Comparison of ENCODE assay signal across 23 mouse cellular contexts in genomic region chr8:115070225-115070624, GRCm38 (mm10).
A peak's percentile ranks its signal among the peaks of the same experiment; 100 is the strongest.
DNase-seq lines count a peak whose midpoint lies in the region; ATAC-seq and TF ChIP-seq lines count a peak whose summit lies in the region.
"Had no signal": no experiment of that assay in that cellular context is flagged by ENCODE, and none has a peak within 500 bp of the region (broad histone marks: within the 10 kb centered on the region; RNA-seq: fewer than 3 reads in every experiment).

No protein-coding gene starts in this region.

- no peak overlapping the region for H3K9ac ChIP-seq in intestine, embryonic 15.5 days
- no peak overlapping the region for H3K9ac ChIP-seq in intestine, postnatal 0 days (ENCODE audit: low read depth, low read length)
- no peak overlapping the region for H3K9ac ChIP-seq in CH12.LX (ENCODE audit: insufficient read depth, low read depth)
- no peak overlapping the region for H3K9ac ChIP-seq in stomach, postnatal 0 days (ENCODE audit: low read length)
- H3K9ac ChIP-seq: embryonic facial prominence, embryonic 15.5 days; heart, embryonic 15.5 days; liver, postnatal 0 days; midbrain, embryonic 13.5 days had no signal

- TF ChIP-seq POLR2A in CH12.LX (IDR thresholded peaks at IDR 0.05; ENCODE audit: low read depth, low read length) = no peak

- in situ Hi-C loops in CH12.LX (cut with MboI; ENCODE audit: low pct_ligation_motif_present, low pct_unique_long_range_greater_than_20kb, low sequenced_read_pairs) = no loop called here

- TF ChIP-seq EP300 in CH12.LX (IDR thresholded peaks at IDR 0.05; ENCODE audit: low read length) = no peak
- no peak for TF ChIP-seq EP300 in stomach, postnatal 0 days (optimal IDR thresholded peaks at IDR 0.05)

- H3K4me1 ChIP-seq in intestine, embryonic 15.5 days (replicated peaks) = no peaks in the 10 kb centered on the region
- no peaks in the 10 kb centered on the region for H3K4me1 ChIP-seq in intestine, postnatal 0 days (replicated peaks; ENCODE audit: control insufficient read depth, insufficient read depth, low read length)
- peaks cover 0 to 10% of the 10 kb centered on the region in 2 experiments; a peak in 2 of 4 replicates for H3K4me1 ChIP-seq in CH12.LX (ENCODE audit: control insufficient read depth in 1 of 2, insufficient read depth in 2 of 2)
- H3K4me1 ChIP-seq in stomach, postnatal 0 days (replicated peaks; ENCODE audit: control insufficient read depth, insufficient read depth) = no peaks in the 10 kb centered on the region
- H3K4me1 ChIP-seq in midbrain, embryonic 10.5 days = peaks cover 14% of the 10 kb centered on the region
- H3K4me1 ChIP-seq: embryonic facial prominence, embryonic 15.5 days; midbrain, embryonic 13.5 days had no signal

- H3K9me3 ChIP-seq in intestine, embryonic 15.5 days = no peaks in the 10 kb centered on the region
- H3K9me3 ChIP-seq in intestine, postnatal 0 days (ENCODE audit: control insufficient read depth) = no peaks in the 10 kb centered on the region
- no peaks in the 10 kb centered on the region for H3K9me3 ChIP-seq in CH12.LX (replicated peaks; ENCODE audit: low read length)
- H3K9me3 ChIP-seq in stomach, postnatal 0 days (ENCODE audit: control insufficient read depth, low read length) = no peaks in the 10 kb centered on the region
- no peaks in the 10 kb centered on the region for H3K9me3 ChIP-seq in midbrain, embryonic 10.5 days (replicated peaks)
- H3K9me3 ChIP-seq: embryonic facial prominence, embryonic 15.5 days; heart, embryonic 15.5 days; limb, embryonic 10.5 days; midbrain, embryonic 13.5 days had no signal

- no peaks in the 10 kb centered on the region for H3K36me3 ChIP-seq in intestine, embryonic 15.5 days
- no peaks in the 10 kb centered on the region for H3K36me3 ChIP-seq in intestine, postnatal 0 days (ENCODE audit: control insufficient read depth, insufficient read depth)
- no peaks in the 10 kb centered on the region for H3K36me3 ChIP-seq in CH12.LX (replicated peaks in 1 of 2; ENCODE audit: control insufficient read depth in 1 of 2, insufficient read depth in 1 of 2, low read length in 1 of 2)
- no peaks in the 10 kb centered on the region for H3K36me3 ChIP-seq in stomach, postnatal 0 days (ENCODE audit: control insufficient read depth, insufficient read depth, low read length)
- H3K36me3 ChIP-seq in midbrain, embryonic 10.5 days = no peaks in the 10 kb centered on the region
- H3K36me3 ChIP-seq: embryonic facial prominence, embryonic 15.5 days; heart, embryonic 15.5 days; limb, embryonic 10.5 days; midbrain, embryonic 13.5 days had no signal

- H3K79me2 ChIP-seq in CH12.LX (replicated peaks; ENCODE audit: control insufficient read depth, extremely low read depth, insufficient read depth, poor library complexity, severe bottlenecking) = no peaks in the 10 kb centered on the region

- peak; percentile 9 for DNase-seq in CH12.LX (ENCODE audit: extremely low read depth)
- DNase-seq in stomach, postnatal 0 days (ENCODE audit: low spot score) = no peak
- DNase-seq in cerebellum, postnatal 4 days (ENCODE audit: low spot score in 2 of 2) = no peak
- no peak for DNase-seq in midbrain, embryonic 10.5 days (ENCODE audit: low spot score)
- DNase-seq: adrenal gland, postnatal 10 days; cerebellum, postnatal 10 days; embryo, embryonic 11 days; gastrocnemius, postnatal 10 days; heart, adult 2 months; kidney, postnatal 36 days; layer of hippocampus, adult 9-11 months; liver, postnatal 0 days; lung, postnatal 36 days; right cerebral cortex, postnatal 25 days had no signal

- H3K4me3 ChIP-seq in intestine, embryonic 15.5 days (replicated peaks) = no peak overlapping the region
- no peak overlapping the region for H3K4me3 ChIP-seq in intestine, postnatal 0 days (ENCODE audit: low read depth, low read length)
- no peak overlapping the region for H3K4me3 ChIP-seq in CH12.LX (replicated peaks in 1 of 3; ENCODE audit: low read depth in 2 of 3, low read length in 2 of 3, poor library complexity in 1 of 3)
- H3K4me3 ChIP-seq in stomach, postnatal 0 days (ENCODE audit: low read depth, low read length) = no peak overlapping the region
- H3K4me3 ChIP-seq in midbrain, embryonic 10.5 days = no peak overlapping the region
- H3K4me3 ChIP-seq: embryonic facial prominence, embryonic 15.5 days; heart, adult 2 months; heart, embryonic 15.5 days; left cerebral cortex, adult 2 months; limb, embryonic 10.5 days; midbrain, embryonic 13.5 days; myocyte had no signal

- no peaks in the 10 kb centered on the region for H3K27me3 ChIP-seq in intestine, embryonic 15.5 days (replicated peaks)
- no peaks in the 10 kb centered on the region for H3K27me3 ChIP-seq in intestine, postnatal 0 days (replicated peaks; ENCODE audit: control insufficient read depth, insufficient read depth, low read length)
- no peaks in the 10 kb centered on the region for H3K27me3 ChIP-seq in CH12.LX (replicated peaks)
- H3K27me3 ChIP-seq in stomach, postnatal 0 days (ENCODE audit: control insufficient read depth, insufficient read depth, low read length) = no peaks in the 10 kb centered on the region
- peaks cover 6% of the 10 kb centered on the region; the same call in 1 of the 2 replicates for H3K27me3 ChIP-seq in midbrain, embryonic 10.5 days (ENCODE audit: low read depth, poor library complexity, severe bottlenecking)
- H3K27me3 ChIP-seq: embryonic facial prominence, embryonic 15.5 days; heart, embryonic 15.5 days; midbrain, embryonic 13.5 days had no signal

- no peak overlapping the region for H3K4me2 ChIP-seq in intestine, embryonic 15.5 days (replicated peaks)
- no peak overlapping the region for H3K4me2 ChIP-seq in intestine, postnatal 0 days (replicated peaks; ENCODE audit: low read depth)
- H3K4me2 ChIP-seq in CH12.LX (ENCODE audit: insufficient read depth, low read depth, poor library complexity, severe bottlenecking) = no peak overlapping the region
- no peak overlapping the region for H3K4me2 ChIP-seq in stomach, postnatal 0 days (replicated peaks; ENCODE audit: low read depth)
- H3K4me2 ChIP-seq: embryonic facial prominence, embryonic 15.5 days; heart, embryonic 15.5 days; midbrain, embryonic 13.5 days had no signal

- WGBS in intestine, embryonic 15.5 days = 17% methylated on average over 3 of the region's 3 CpGs
- WGBS in intestine, postnatal 0 days = 13% methylated on average over 3 of the region's 3 CpGs
- WGBS in stomach, postnatal 0 days = 20% methylated on average over 3 of the region's 3 CpGs
- WGBS in midbrain, embryonic 10.5 days = 66% methylated on average over 3 of the region's 3 CpGs

- TF ChIP-seq RAD21 in CH12.LX (IDR thresholded peaks at IDR 0.05; ENCODE audit: low read depth, low read length) = no peak

- ATAC-seq in intestine, embryonic 15.5 days = 0 out of 2 replicates have a peak, but pooled peaks have one; percentile 25
- no peak for ATAC-seq in intestine, postnatal 0 days
- peak; percentile 70 for ATAC-seq in inflammation-experienced regulatory T-cells, adult 6 months
- 0 out of 2 replicates have a peak, but pooled peaks have one; percentile 45 for ATAC-seq in stomach, postnatal 0 days (ENCODE audit: low FRiP score, low TSS enrichment)
- ATAC-seq: liver, postnatal 0 days; midbrain, embryonic 13.5 days had no signal

- no peak for TF ChIP-seq CTCF in intestine, postnatal 0 days (IDR thresholded peaks at IDR 0.05; ENCODE audit: low read depth)
- no peak for TF ChIP-seq CTCF in CH12.LX (conservative IDR thresholded peaks at IDR 0.05 in 1 of 2, IDR thresholded peaks at IDR 0.05 in 1 of 2; ENCODE audit: low read depth in 2 of 2, low read length in 2 of 2)
- no peak for TF ChIP-seq CTCF in stomach, postnatal 0 days (IDR thresholded peaks at IDR 0.05; ENCODE audit: low read depth)

- dilution Hi-C loops in CH12.LX (cut with MboI; ENCODE audit: extremely low pct_ligation_motif_present, extremely low pct_unique_long_range_greater_than_20kb, low sequenced_read_pairs) = no loop called here

- H3K27ac ChIP-seq in intestine, embryonic 15.5 days = no peak overlapping the region
- no peak overlapping the region for H3K27ac ChIP-seq in intestine, postnatal 0 days (ENCODE audit: low read depth, low read length)
- no peak overlapping the region for H3K27ac ChIP-seq in CH12.LX (ENCODE audit: insufficient read depth, low read depth)
- H3K27ac ChIP-seq in stomach, postnatal 0 days (replicated peaks) = no peak overlapping the region
- no peak overlapping the region for H3K27ac ChIP-seq in midbrain, embryonic 10.5 days (replicated peaks)
- H3K27ac ChIP-seq: embryonic facial prominence, embryonic 15.5 days; heart, adult 2 months; heart, embryonic 15.5 days; left cerebral cortex, adult 2 months; midbrain, embryonic 13.5 days had no signal

TF ChIP-seq in CH12.LX, 34 proteins besides CTCF, POLR2A, EP300 and RAD21:
- no peak for TF ChIP-seq MEF2A (IDR thresholded peaks at IDR 0.05; ENCODE audit: borderline replicate concordance, low read depth, low read length)
- TF ChIP-seq UBTF (IDR thresholded peaks at IDR 0.05; ENCODE audit: low read depth, low read length) = no peak
- TF ChIP-seq ZKSCAN1 (IDR thresholded peaks at IDR 0.05; ENCODE audit: borderline replicate concordance, low read depth, low read length) = no peak
- TF ChIP-seq SMC3 (IDR thresholded peaks at IDR 0.05; ENCODE audit: low read depth, low read length) = no peak
- TF ChIP-seq MYC (IDR thresholded peaks at IDR 0.05; ENCODE audit: low read depth, low read length) = no peak
- no peak for TF ChIP-seq JUN (IDR thresholded peaks at IDR 0.05; ENCODE audit: insufficient read depth, low read depth, low read length)
- no peak for TF ChIP-seq SIN3A (IDR thresholded peaks at IDR 0.05; ENCODE audit: low read length)
- TF ChIP-seq CHD1 (IDR thresholded peaks at IDR 0.05; ENCODE audit: low read depth, low read length) = no peak
- no peak for TF ChIP-seq TCF12 (IDR thresholded peaks at IDR 0.05; ENCODE audit: low read depth, low read length)
- no peak for TF ChIP-seq USF1 (IDR thresholded peaks at IDR 0.05; ENCODE audit: low read depth, low read length)
- TF ChIP-seq POLR2AphosphoS2 (IDR thresholded peaks at IDR 0.05; ENCODE audit: low read depth, low read length) = no peak
- no peak for TF ChIP-seq BHLHE40 (IDR thresholded peaks at IDR 0.05; ENCODE audit: low read depth, low read length)
- no peak for TF ChIP-seq NRF1 (IDR thresholded peaks at IDR 0.05; ENCODE audit: low read depth, low read length)
- TF ChIP-seq RCOR1 (conservative IDR thresholded peaks at IDR 0.05; ENCODE audit: low read depth, low read length) = no peak
- TF ChIP-seq USF2 (conservative IDR thresholded peaks at IDR 0.05; ENCODE audit: low read depth, low read length) = no peak
